Mouse (Mus musculus) brain, adult 10 weeks (tissue): ENCODE data around the gene Tspear. TPM values are rescaled to one million over a fixed set of nuclear protein-coding genes. Genes with fewer than 3 reads are reported as not detected.

Source experiments
- polyA plus RNA-seq: library from polyadenylated mRNA; stranded (reverse); fragments of 350-450 nt; fragmentation: Illumina TruSeq; extraction: RNeasy Lipid Tissue Mini Kit (QIAGEN cat#74804); gene quantifications from one replicate; pipeline ENCODE4 v1.2.3, GENCODE M21; 2015; ENCODE audit warnings: low read depth, low replicate concordance

The Tspear gene
- polyA plus RNA-seq, 1 experiment from 2014 or later, result 0.58 TPM

GRCm38 (mm10) chr10:77852559-77852958 lies 166.2 kb downstream of the Tspear start, which contains the start of gene Gm10318:
Gene Gm10318 (plus strand): TSS chr10:77852859.

GRCm38 (mm10) chr10:77861675-77862074 lies 175.3 kb downstream of the Tspear start, which contains the start of gene Gm3285:
Gene Gm3285 (plus strand): TSS chr10:77861975.

GRCm38 (mm10) chr10:77902211-77902893 lies 216.0 kb downstream of the Tspear start, which contains the start of gene Lrrc3:
Gene Lrrc3 (minus strand): TSS chr10:77902536.

Other genes starting within 250 kb of the Tspear start
- 33.6 TPM for gene Fam207a, start 170.8 kb upstream of the Tspear start, polyA plus RNA-seq
- gene Itgb2, start 156.3 kb upstream of the Tspear start, polyA plus RNA-seq, result 5.1 TPM
- gene Pttg1ip, start 104.8 kb upstream of the Tspear start, polyA plus RNA-seq, result 81.4 TPM
- gene Sumo3, start 80.5 kb upstream of the Tspear start, polyA plus RNA-seq, result 222 TPM
- gene Gm49325, start 80.4 kb upstream of the Tspear start, polyA plus RNA-seq, result 7.8 TPM
- 47.4 TPM for gene Ube2g2, start 64.3 kb upstream of the Tspear start, polyA plus RNA-seq
- gene Gm19402, start 4.2 kb downstream of the Tspear start, polyA plus RNA-seq, result not detected
- gene Gm9508, start 10.7 kb downstream of the Tspear start, polyA plus RNA-seq, result not detected
- not detected for gene Gm10272, start 20.1 kb downstream of the Tspear start, polyA plus RNA-seq
- not detected for gene Gm10024, start 24.9 kb downstream of the Tspear start, polyA plus RNA-seq
- not detected for gene Gm10142, start 29.2 kb downstream of the Tspear start, polyA plus RNA-seq
- not detected for gene Krtap12-1, start 34.0 kb downstream of the Tspear start, polyA plus RNA-seq
- gene Gm10100, start 39.9 kb downstream of the Tspear start, polyA plus RNA-seq, result not detected
- gene Gm18596, start 56.1 kb downstream of the Tspear start, polyA plus RNA-seq, result not detected
- not detected for gene Gm9736, start 64.8 kb downstream of the Tspear start, polyA plus RNA-seq
- gene Gm3233, start 73.1 kb downstream of the Tspear start, polyA plus RNA-seq, result not detected
- gene Gm3238, start 84.8 kb downstream of the Tspear start, polyA plus RNA-seq, result not detected
- gene Gm7138, start 90.4 kb downstream of the Tspear start, polyA plus RNA-seq, result not detected
- gene Gm3250, start 96.0 kb downstream of the Tspear start, polyA plus RNA-seq, result not detected
- not detected for gene Gm7137, start 101.6 kb downstream of the Tspear start, polyA plus RNA-seq
- gene Gm9639, start 108.5 kb downstream of the Tspear start, polyA plus RNA-seq, result not detected
- not detected for gene Gm19668, start 112.6 kb downstream of the Tspear start, polyA plus RNA-seq
- not detected for gene Gm9507, start 125.3 kb downstream of the Tspear start, polyA plus RNA-seq
- not detected for gene Gm2696, start 128.1 kb downstream of the Tspear start, polyA plus RNA-seq
- not detected for gene Krtap10-4, start 140.5 kb downstream of the Tspear start, polyA plus RNA-seq
- not detected for gene Krtap10-10, start 149.4 kb downstream of the Tspear start, polyA plus RNA-seq
- not detected for gene Gm36176, start 160.2 kb downstream of the Tspear start, polyA plus RNA-seq
- not detected for gene Gm10318, start 166.3 kb downstream of the Tspear start, polyA plus RNA-seq
- gene Gm3285, start 175.4 kb downstream of the Tspear start, polyA plus RNA-seq, result not detected
- 6.6 TPM for gene Lrrc3, start 216.0 kb downstream of the Tspear start, polyA plus RNA-seq